Mouse (Mus musculus): Measurements from ENCODE around the gene Pld1. TPM values are rescaled to one million over a fixed set of nuclear protein-coding genes. Genes with fewer than 3 reads are reported as not detected.

Pld1 gene
- total RNA-seq (2023): 0.65 TPM

GRCm38 (mm10) chr3:27938381-27939323, at the start of gene Pld1:
TSS of gene Pld1 (plus strand) at chr3:27938695.

DNA sequence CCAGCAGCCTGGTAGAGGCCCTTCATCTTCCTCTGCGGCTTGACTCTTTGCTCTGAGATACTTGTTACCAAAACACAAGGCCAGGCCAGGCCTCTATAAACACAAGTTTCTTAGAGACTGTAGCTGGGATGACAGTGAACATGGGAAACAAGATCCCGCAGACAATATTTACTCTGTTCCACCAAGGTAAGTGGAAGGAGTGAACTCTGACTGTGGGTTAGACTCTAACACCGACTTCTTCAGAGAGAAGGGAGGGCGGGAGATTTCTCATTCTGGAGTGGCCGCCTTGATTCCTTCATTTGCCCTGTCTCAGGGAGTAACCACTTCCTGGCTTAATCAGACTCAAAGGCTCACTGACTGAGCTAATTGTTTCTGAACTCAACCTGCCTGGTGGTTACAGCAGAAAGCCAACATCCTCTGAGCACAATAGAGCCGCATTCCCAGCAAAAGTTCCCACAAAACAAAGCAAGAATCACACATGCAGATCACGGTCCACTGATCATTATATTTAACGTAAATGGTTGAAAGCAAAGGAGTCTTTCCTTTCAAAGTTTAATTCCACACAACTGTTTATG, 42.1 kb upstream of the Pld1 start, which contains the start of gene Tmem212:
TSS of gene Tmem212 (minus strand) at position 51 of the 575 bp plus-strand sequence.

Other genes with a start within 250 kb of the Pld1 start
- gene Fndc3b, start 227.4 kb upstream of the Pld1 start, total RNA-seq (2023): 1.2 TPM
- gene Tmem212, start 42.3 kb upstream of the Pld1 start, total RNA-seq (2023): not detected

Data from CD4-positive naive resting alpha-beta T cell, adult 57 days (primary cell).